Mouse (Mus musculus): ENCODE measurements around the gene Wwp2. TPM values are rescaled to one million over a fixed set of nuclear protein-coding genes. Genes with fewer than 3 reads are reported as not detected.

Gene Wwp2
- total and polyA plus RNA-seq, 2 experiments, result 11.8 to 15.0 TPM

DNA sequence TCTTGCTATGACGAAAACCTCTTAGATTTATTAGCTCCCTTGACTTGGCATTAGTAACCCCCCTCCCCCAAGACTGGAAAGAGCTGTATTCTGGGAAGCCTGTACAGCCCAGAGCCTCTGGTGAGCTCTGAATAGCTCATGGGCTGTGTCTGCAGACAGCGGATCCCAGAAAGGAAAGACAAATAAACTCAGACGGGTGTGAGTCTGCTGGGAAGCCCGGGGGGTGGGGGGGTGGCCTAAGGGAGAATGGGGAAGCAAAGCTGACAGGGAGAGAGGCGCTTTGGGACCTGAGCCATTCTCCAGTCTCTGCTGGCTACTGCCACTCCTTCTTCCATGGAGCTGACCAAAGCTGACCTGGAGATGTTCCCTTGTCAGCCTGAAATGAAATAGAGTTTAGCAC is 53.8 kb downstream of the Wwp2 start:
- H3K4me3 ChIP-seq (ENCODE audit: insufficient read depth, low read depth, low read length), result no peak overlapping the region
- no peaks in the 10 kb centered on the region for H3K36me3 ChIP-seq (ENCODE audit: control insufficient read depth, insufficient read depth, low read length)
- no peaks in the 10 kb centered on the region for H3K79me2 ChIP-seq (ENCODE audit: control insufficient read depth, insufficient read depth, low read length)
- no peaks in the 10 kb centered on the region for H3K27me3 ChIP-seq (ENCODE audit: control insufficient read depth, insufficient read depth, low read length)
- H3K4me1 ChIP-seq (ENCODE audit: control insufficient read depth, insufficient read depth, low read length), result peaks cover 7% of the 10 kb centered on the region; the same call in 1 of the 2 replicates
- no peak overlapping the region for H3K9ac ChIP-seq (ENCODE audit: low read depth, low read length)
- no peak for DNase-seq (ENCODE audit: extremely low read depth, low read depth, low spot score)
- 50% methylated on average over 5 of the region's 5 CpGs for WGBS
- no peak for TF ChIP-seq POLR2A (IDR thresholded peaks at IDR 0.05; ENCODE audit: extremely low read depth, insufficient read depth, low read length)
- no peak for TF ChIP-seq CTCF (IDR thresholded peaks at IDR 0.05; ENCODE audit: low read depth, low read length)
- H3K27ac ChIP-seq (replicated peaks; ENCODE audit: insufficient read depth, low read depth, low read length), result no peak overlapping the region

DNA sequence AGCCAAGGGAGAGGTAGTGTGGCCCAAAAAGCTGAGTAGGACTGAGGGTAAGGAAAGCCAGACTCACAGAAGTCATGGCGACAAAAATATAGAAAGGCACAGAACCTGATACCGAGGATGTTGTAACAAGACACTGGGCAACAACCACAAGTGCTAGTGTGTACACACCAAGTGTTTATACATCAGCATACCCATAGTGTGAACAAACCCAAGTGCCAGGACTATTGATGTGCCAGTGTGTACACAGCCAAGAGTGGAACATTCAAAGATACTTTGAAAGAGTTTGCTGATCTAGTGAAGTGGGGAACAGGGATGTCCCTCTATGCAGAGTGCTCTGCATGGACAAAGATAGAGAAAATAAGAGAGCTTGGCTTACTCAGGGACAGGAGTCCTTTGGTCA is 54.5 kb downstream of the Wwp2 start:
- Histone ChIP-seq H3K36me3 (ENCODE audit: control insufficient read depth, insufficient read depth, low read length) (no peaks in the 10 kb centered on the region), H3K9ac (ENCODE audit: low read depth, low read length) (no peak overlapping the region), H3K79me2 (ENCODE audit: control insufficient read depth, insufficient read depth, low read length) (no peaks in the 10 kb centered on the region), H3K4me1 (ENCODE audit: control insufficient read depth, insufficient read depth, low read length) (peaks cover 7% of the 10 kb centered on the region; the same call in 1 of the 2 replicates), H3K4me3 (ENCODE audit: insufficient read depth, low read depth, low read length) (no peak overlapping the region), H3K27me3 (ENCODE audit: control insufficient read depth, insufficient read depth, low read length) (no peaks in the 10 kb centered on the region), H3K27ac (replicated peaks; ENCODE audit: insufficient read depth, low read depth, low read length) (no peak overlapping the region)
- WGBS, result 22% methylated on average over 2 of the region's 2 CpGs
- peak; percentile 46 for DNase-seq (ENCODE audit: extremely low read depth, low read depth, low spot score)
- TF ChIP-seq POLR2A (IDR thresholded peaks at IDR 0.05; ENCODE audit: extremely low read depth, insufficient read depth, low read length) (no peak), CTCF (IDR thresholded peaks at IDR 0.05; ENCODE audit: low read depth, low read length) (no peak)

DNA sequence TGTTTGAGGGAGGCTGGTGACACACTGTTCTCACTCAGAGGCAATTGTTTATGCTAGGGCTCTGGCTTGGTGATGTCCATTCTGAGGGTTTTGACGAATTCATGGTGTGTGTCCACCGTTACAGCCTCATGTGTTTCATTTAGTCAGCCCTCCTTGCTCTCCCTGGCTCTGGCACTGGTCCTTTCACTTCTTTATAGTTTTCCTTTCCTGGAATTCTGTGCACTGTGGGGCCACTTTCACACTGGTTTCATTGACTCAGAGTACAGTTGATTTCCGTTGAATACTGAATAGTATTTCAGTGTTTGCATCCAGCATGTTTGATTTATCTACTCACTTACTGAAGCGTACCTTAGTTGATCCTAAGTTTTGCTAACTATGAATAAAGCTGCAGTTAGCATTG is 55.0 kb downstream of the Wwp2 start:
- no peaks in the 10 kb centered on the region for H3K79me2 ChIP-seq (ENCODE audit: control insufficient read depth, insufficient read depth, low read length)
- H3K4me1 ChIP-seq (ENCODE audit: control insufficient read depth, insufficient read depth, low read length), result peaks cover 7% of the 10 kb centered on the region; the same call in 1 of the 2 replicates
- DNase-seq (ENCODE audit: extremely low read depth, low read depth, low spot score), result no peak
- H3K27me3 ChIP-seq (ENCODE audit: control insufficient read depth, insufficient read depth, low read length), result no peaks in the 10 kb centered on the region
- H3K4me3 ChIP-seq (ENCODE audit: insufficient read depth, low read depth, low read length), result no peak overlapping the region
- 47% methylated on average over 4 of the region's 4 CpGs for WGBS
- H3K36me3 ChIP-seq (ENCODE audit: control insufficient read depth, insufficient read depth, low read length), result no peaks in the 10 kb centered on the region
- TF ChIP-seq CTCF (IDR thresholded peaks at IDR 0.05; ENCODE audit: low read depth, low read length), result no peak
- no peak for TF ChIP-seq POLR2A (IDR thresholded peaks at IDR 0.05; ENCODE audit: extremely low read depth, insufficient read depth, low read length)
- H3K9ac ChIP-seq (ENCODE audit: low read depth, low read length), result no peak overlapping the region
- no peak overlapping the region for H3K27ac ChIP-seq (replicated peaks; ENCODE audit: insufficient read depth, low read depth, low read length)

DNA sequence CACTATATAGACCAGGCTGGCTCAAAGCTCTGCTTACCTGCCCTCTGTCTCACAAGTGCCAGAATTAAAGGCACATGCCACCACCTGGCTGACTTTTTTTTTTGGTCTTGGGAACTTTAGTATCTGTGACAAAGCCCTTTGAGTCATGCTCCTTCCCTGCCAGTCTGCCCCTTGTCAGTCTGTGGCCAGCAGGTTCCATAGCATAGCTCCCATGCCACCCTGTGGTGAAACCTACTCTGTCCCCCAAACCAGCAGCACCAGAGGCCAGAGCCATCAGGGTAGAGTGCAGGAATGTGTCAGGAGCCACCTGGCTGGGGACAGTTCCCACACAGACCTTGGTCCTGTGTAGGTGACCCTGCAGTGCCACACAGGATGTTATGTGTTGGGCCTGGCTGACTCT is 55.7 kb downstream of the Wwp2 start:
- TF ChIP-seq POLR2A (IDR thresholded peaks at IDR 0.05; ENCODE audit: extremely low read depth, insufficient read depth, low read length), result no peak
- no peak for TF ChIP-seq CTCF (IDR thresholded peaks at IDR 0.05; ENCODE audit: low read depth, low read length)

DNA sequence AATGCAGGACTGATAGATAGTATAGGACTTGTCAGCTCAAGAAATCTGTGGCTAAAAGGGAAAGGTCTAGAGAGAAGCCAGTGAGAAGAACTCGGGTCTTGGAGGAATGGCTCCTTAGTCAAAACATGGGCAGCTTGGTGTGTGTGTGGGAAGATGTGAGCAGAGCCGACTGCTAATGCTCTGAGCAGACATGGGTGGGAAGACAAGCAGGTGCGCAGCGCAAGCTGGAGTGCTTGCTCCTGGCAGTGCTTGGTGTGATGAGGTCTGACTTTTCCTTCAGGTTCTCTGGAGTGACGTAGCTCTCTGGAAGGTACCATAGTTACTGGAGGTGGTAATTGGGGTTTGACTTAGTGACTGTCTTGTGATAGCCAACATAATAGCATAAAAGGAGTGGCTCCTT is 56.6 kb downstream of the Wwp2 start:
- WGBS, result 96% methylated on average over 5 of the region's 5 CpGs
- no peak overlapping the region for H3K4me3 ChIP-seq (ENCODE audit: insufficient read depth, low read depth, low read length)
- no peak overlapping the region for H3K9ac ChIP-seq (ENCODE audit: low read depth, low read length)
- DNase-seq (ENCODE audit: extremely low read depth, low read depth, low spot score), result no peak
- H3K36me3 ChIP-seq (ENCODE audit: control insufficient read depth, insufficient read depth, low read length), result no peaks in the 10 kb centered on the region
- no peaks in the 10 kb centered on the region for H3K27me3 ChIP-seq (ENCODE audit: control insufficient read depth, insufficient read depth, low read length)
- H3K27ac ChIP-seq (replicated peaks; ENCODE audit: insufficient read depth, low read depth, low read length), result no peak overlapping the region
- no peaks in the 10 kb centered on the region for H3K79me2 ChIP-seq (ENCODE audit: control insufficient read depth, insufficient read depth, low read length)
- TF ChIP-seq CTCF (IDR thresholded peaks at IDR 0.05; ENCODE audit: low read depth, low read length) (no peak), POLR2A (IDR thresholded peaks at IDR 0.05; ENCODE audit: extremely low read depth, insufficient read depth, low read length) (no peak)
- H3K4me1 ChIP-seq (ENCODE audit: control insufficient read depth, insufficient read depth, low read length), result peaks cover 7% of the 10 kb centered on the region; the same call in 1 of the 2 replicates

More for the DNA sequence above, 55.7 kb downstream of the Wwp2 start:
- no peak overlapping the region for H3K27ac ChIP-seq (replicated peaks; ENCODE audit: insufficient read depth, low read depth, low read length)
- no peak overlapping the region for H3K4me3 ChIP-seq (ENCODE audit: insufficient read depth, low read depth, low read length)
- DNase-seq (ENCODE audit: extremely low read depth, low read depth, low spot score), result no peak
- no peak overlapping the region for H3K9ac ChIP-seq (ENCODE audit: low read depth, low read length)
- H3K36me3 ChIP-seq (ENCODE audit: control insufficient read depth, insufficient read depth, low read length), result no peaks in the 10 kb centered on the region
- H3K79me2 ChIP-seq (ENCODE audit: control insufficient read depth, insufficient read depth, low read length), result no peaks in the 10 kb centered on the region
- no peaks in the 10 kb centered on the region for H3K27me3 ChIP-seq (ENCODE audit: control insufficient read depth, insufficient read depth, low read length)
- peaks cover 7% of the 10 kb centered on the region; the same call in 1 of the 2 replicates for H3K4me1 ChIP-seq (ENCODE audit: control insufficient read depth, insufficient read depth, low read length)

DNA sequence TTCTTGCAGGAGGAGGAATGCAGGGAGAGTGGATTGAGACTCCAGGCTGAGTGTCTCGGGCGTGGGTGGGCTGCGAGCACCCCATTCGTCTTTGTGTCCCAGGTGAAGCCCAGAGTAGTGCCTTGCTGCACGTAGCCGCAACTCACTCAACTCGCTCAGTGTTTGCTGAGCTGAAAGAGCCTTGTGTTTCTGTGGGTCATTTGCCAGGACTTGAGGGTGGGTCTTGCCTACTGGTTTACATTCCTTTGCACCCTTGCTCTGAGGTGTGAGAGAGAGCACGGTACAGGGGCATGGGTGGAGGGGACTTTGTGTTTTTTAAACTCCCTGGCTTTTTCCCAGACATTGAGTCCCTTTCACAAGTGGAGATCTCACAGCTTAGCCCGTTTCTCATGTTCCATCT is 59.3 kb downstream of the Wwp2 start:
- no peak overlapping the region for H3K27ac ChIP-seq (replicated peaks; ENCODE audit: insufficient read depth, low read depth, low read length)
- TF ChIP-seq CTCF (IDR thresholded peaks at IDR 0.05; ENCODE audit: low read depth, low read length), result no peak
- no peak for TF ChIP-seq POLR2A (IDR thresholded peaks at IDR 0.05; ENCODE audit: extremely low read depth, insufficient read depth, low read length)
- no peaks in the 10 kb centered on the region for H3K36me3 ChIP-seq (ENCODE audit: control insufficient read depth, insufficient read depth, low read length)
- H3K79me2 ChIP-seq (ENCODE audit: control insufficient read depth, insufficient read depth, low read length), result no peaks in the 10 kb centered on the region
- no peak for DNase-seq (ENCODE audit: extremely low read depth, low read depth, low spot score)
- peaks cover 5% of the 10 kb centered on the region; the same call in 1 of the 2 replicates for H3K4me1 ChIP-seq (ENCODE audit: control insufficient read depth, insufficient read depth, low read length)
- 94% methylated on average over 9 of the region's 9 CpGs for WGBS
- H3K4me3 ChIP-seq (ENCODE audit: insufficient read depth, low read depth, low read length), result no peak overlapping the region
- no peak overlapping the region for H3K9ac ChIP-seq (ENCODE audit: low read depth, low read length)
- no peaks in the 10 kb centered on the region for H3K27me3 ChIP-seq (ENCODE audit: control insufficient read depth, insufficient read depth, low read length)
